Mouse (Mus musculus): ENCODE data around the gene Olfr311.
A peak's percentile ranks its signal among the peaks of the same experiment; 100 is the strongest.

Gene Olfr311

GRCm38 (mm10) chr11:58883756-58884155 lies 44.7 kb downstream of the Olfr311 start:
- peak; percentile 86 for DNase-seq

GRCm38 (mm10) chr11:58890511-58890910 lies 51.5 kb downstream of the Olfr311 start:
- DNase-seq: no peak
